Mouse (Mus musculus) forebrain, postnatal 0 days (tissue): ENCODE measurements around the gene Pde11a. TPM values are rescaled to one million over a fixed set of nuclear protein-coding genes. Genes with fewer than 3 reads are reported as not detected.

Experiments
- ATAC-seq: fragments of 200-750 bp; cut with Nextera tagmentation; 2 replicates; pipeline ENCODE4 v1.8.0; 2017; ENCODE audit warnings: mild to moderate bottlenecking, moderate library complexity
- DNase-seq: peaks from one replicate; pipeline ENCODE4 v3.0.0-alpha.2; 2015
- H3K27ac ChIP-seq: fragments of 300-500 bp; sonication (generic); 2 replicates; pipeline ENCODE4 v1.5.1; 2014; ENCODE audit warnings: low read depth, mild to moderate bottlenecking, antibody characterized with exemption, low read length, moderate library complexity, mixed read lengths
- H3K27me3 ChIP-seq: fragments of 300-500 bp; sonication (generic); 2 replicates; pipeline ENCODE4 v1.6.1; 2014; ENCODE audit warnings: mild to moderate bottlenecking, low read length, mixed read lengths; ENCODE audit not compliant: insufficient read depth
- H3K36me3 ChIP-seq: fragments of 300-500 bp; sonication (generic); 2 replicates; pipeline ENCODE4 v1.6.1; 2014; ENCODE audit warnings: mild to moderate bottlenecking, moderate library complexity; ENCODE audit not compliant: insufficient read depth
- H3K4me1 ChIP-seq: fragments of 300-500 bp; sonication (generic); 2 replicates; pipeline ENCODE4 v1.6.1; 2014; ENCODE audit warnings: antibody characterized with exemption; ENCODE audit not compliant: insufficient read depth
- H3K4me2 ChIP-seq: fragments of 300-500 bp; sonication (generic); 2 replicates; pipeline ENCODE4 v1.6.1; 2014; ENCODE audit warnings: low read depth, mild to moderate bottlenecking, moderate library complexity
- H3K4me3 ChIP-seq: fragments of 300-500 bp; sonication (generic); 2 replicates; pipeline ENCODE4 v1.5.1; 2014; ENCODE audit warnings: low read depth, low read length, mixed read lengths
- H3K9ac ChIP-seq: fragments of 300-500 bp; sonication (generic); 2 replicates; pipeline ENCODE4 v1.6.1; 2014; ENCODE audit warnings: mild to moderate bottlenecking
- H3K9me3 ChIP-seq: fragments of 300-500 bp; sonication (generic); 2 replicates; pipeline ENCODE4 v1.6.1; 2016; ENCODE audit warnings: low read length
- CTCF ChIP-seq: sonication (generic); IDR thresholded peaks from 2 replicates; pipeline ENCODE4 v1.5.1; 2016; ENCODE audit warnings: antibody characterized with exemption, control low read depth, low read depth
- WGBS: fragments of 180-500 bp; shearing (Covaris S2); extraction: QIAGEN DNeasy Blood & Tissue Kit; methylation state at CpG from one replicate; pipeline ENCODE4 v1.1.7; 2014; 5-methylcytosine and 5-hydroxymethylcytosine counted together
- polyA plus RNA-seq: library from polyadenylated mRNA; unstranded; fragments of >200 nt; fragmentation: Nextera tagmentation; extraction: Ambion mirVana; gene quantifications from 2 replicates; pipeline ENCODE4 v1.2.1, GENCODE M21; 2015
- total RNA-seq: library from RNA; depleted of rRNA; stranded (reverse); fragments of >200 nt; gene quantifications from 2 replicates; pipeline ENCODE4 v1.2.3, GENCODE M21; 2014; rRNA removed

Pde11a gene
- total RNA-seq: 0.86 and 1.2 TPM in 2 replicates
- 0.43 and 1.0 TPM in 2 replicates for polyA plus RNA-seq

DNA sequence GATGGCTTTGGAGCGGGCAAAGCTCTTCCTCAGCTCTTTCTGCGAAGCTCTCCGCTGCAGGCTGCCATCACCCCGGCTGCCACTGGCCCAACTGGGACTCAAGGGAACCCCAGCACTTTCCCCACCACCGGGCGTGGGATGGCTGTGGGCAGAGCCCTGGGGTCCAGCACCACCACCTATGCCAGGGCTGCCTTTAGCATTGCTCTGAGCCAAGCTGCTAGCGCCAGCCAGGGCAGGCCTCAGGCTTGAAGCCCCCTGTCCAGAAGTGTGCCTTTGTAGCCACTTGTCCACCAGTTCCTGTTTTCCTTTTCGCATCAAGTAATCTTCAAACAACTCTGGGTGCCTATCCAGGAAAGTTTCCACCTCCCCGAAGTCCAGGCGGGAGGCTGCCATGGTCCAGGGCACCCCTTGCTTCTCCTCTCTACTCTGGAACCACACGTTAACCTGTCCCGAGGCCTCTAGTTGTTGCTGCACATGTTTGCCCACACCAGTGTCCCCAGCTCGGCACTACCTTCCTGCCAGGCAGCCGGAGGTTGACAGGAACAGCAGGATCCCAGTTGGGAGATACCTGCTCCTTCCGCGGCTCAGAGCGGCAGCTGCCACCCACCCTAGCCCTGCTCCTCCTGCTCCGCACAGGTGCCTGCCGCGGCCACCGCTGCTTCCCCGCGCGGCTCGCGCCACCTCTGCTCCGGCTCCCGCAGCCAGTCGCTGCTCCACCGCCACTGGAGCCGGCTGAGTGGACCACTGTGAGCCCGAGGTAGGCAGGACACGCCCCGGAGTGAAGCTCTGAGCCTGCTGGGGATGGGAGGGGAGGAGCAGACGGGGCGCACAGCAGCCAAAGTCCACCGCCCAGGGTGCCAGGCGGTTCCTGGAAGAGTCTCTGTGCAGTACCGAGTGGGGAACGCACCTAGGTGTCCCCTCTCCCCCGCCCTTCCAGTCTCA lies at the start of gene Pde11a:
TSS of gene Pde11a (minus strand) at position 560 of the 942 bp plus-strand sequence.
- ATAC-seq: peak; percentile 55
- no peak for DNase-seq
- Histone ChIP-seq H3K27ac (no peak within 1 kb of the TSS), H3K27me3 (peaks cover 4% of the 10 kb centered on the region; the same call in 1 of the 2 replicates), H3K4me1 (0 out of 2 replicates have a peak, but pooled peaks cover 5% of the 10 kb centered on the region), H3K36me3 (no peaks in the 10 kb centered on the region), H3K9ac (peak within 1 kb of the TSS; percentile 45), H3K9me3 (no peaks in the 10 kb centered on the region), H3K4me3 (peak within 1 kb of the TSS; percentile 44), H3K4me2 (peak within 1 kb of the TSS; percentile 88)
- 19% methylated on average over 40 of the region's 41 CpGs for WGBS
- no peak for TF ChIP-seq CTCF

DNA sequence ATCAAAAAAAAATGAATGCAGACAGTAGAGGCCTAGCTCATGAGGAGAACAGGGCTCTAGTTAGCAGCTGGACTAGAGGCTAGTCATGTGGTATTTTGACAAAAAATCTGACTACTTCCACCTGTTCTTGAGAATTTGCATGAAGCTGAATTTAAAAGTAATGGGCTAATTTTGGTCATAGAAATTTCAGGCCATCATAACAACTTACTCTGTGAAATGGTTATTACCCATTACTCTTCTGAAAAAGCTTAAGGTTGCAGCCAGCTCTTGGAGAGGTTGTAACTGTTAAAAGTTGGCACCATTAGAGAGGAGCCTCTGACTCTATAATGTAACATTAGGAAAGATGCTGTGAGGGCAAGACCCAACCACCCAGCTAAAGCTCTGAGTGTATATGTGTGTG lies 48.0 kb upstream of the Pde11a start:
- TF ChIP-seq CTCF: no peak
- DNase-seq: no peak
- no peak overlapping the region for H3K9ac ChIP-seq
- no peaks in the 10 kb centered on the region for H3K9me3 ChIP-seq
- H3K4me3 ChIP-seq: no peak overlapping the region
- H3K4me2 ChIP-seq: no peak overlapping the region
- H3K4me1 ChIP-seq: no peaks in the 10 kb centered on the region
- H3K27ac ChIP-seq: no peak overlapping the region
- no peaks in the 10 kb centered on the region for H3K27me3 ChIP-seq
- peaks cover 19% of the 10 kb centered on the region for H3K36me3 ChIP-seq
- no peak for ATAC-seq

DNA sequence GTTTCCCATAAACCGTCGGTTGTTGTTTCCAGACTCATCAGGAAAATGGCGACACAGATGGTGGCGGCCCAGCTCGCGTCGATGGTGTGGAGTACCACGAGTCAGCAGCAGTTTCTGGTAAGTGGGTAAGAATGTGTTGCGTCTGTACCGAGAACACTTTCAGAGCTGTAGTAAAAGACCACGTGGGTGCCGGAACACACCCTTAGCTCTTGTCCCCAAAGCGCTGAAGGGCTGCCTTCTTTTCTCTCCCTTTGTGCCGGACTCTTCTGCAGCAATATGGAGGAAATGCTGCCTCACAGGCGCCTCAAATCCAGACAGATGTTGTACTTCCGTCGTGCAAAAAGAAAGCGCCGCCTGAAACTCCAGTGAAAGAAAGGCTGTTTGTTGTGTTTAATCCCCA lies 40.1 kb upstream of the Pde11a start:
- DNase-seq (no peak), ATAC-seq (no peak)
- WGBS: 96% methylated on average over 19 of the region's 19 CpGs
- Histone ChIP-seq H3K27ac (no peak overlapping the region), H3K9me3 (no peaks in the 10 kb centered on the region), H3K4me2 (no peak overlapping the region), H3K4me1 (no peaks in the 10 kb centered on the region), H3K9ac (no peak overlapping the region), H3K27me3 (no peaks in the 10 kb centered on the region), H3K4me3 (no peak overlapping the region), H3K36me3 (peaks cover 51% of the 10 kb centered on the region)
- no peak for TF ChIP-seq CTCF

DNA sequence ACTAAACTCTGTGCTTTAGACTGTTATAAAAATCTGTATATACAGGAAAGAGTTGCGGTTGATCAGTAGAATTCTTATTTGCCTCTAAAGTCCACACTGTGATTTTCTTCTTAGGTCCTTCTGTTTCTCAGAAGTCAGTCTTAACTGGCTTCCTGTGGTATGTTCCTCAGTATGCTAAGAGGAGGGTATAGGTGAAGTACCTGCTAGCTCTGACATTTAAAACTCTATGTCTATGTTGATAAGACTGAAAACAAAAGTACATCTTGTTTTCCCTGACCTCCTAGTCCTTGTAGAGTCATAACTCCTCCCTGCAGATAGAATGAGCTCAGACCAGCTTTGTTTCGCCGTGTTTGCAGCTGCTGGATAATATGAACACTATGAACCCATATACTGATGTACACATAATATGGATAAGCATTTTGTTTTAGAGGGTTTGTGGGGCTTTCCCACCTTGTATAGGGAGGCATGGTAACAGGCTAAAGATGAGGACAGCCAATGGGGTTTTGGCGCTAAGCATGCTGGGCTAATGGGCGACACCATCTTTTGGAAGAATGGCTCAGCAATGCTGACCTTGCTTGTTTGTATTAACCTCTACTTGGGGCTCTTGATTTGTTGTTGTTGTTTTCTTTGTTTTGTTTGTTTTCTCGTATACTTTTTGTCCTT lies 36.1 kb upstream of the Pde11a start:
- Histone ChIP-seq H3K27me3 (no peaks in the 10 kb centered on the region), H3K9ac (no peak overlapping the region), H3K9me3 (no peaks in the 10 kb centered on the region), H3K27ac (no peak overlapping the region), H3K36me3 (peaks cover 40% of the 10 kb centered on the region), H3K4me2 (no peak overlapping the region), H3K4me3 (no peak overlapping the region), H3K4me1 (no peaks in the 10 kb centered on the region)
- 91% methylated on average over 6 of the region's 6 CpGs for WGBS
- ATAC-seq (no peak), DNase-seq (no peak)
- no peak for TF ChIP-seq CTCF

DNA sequence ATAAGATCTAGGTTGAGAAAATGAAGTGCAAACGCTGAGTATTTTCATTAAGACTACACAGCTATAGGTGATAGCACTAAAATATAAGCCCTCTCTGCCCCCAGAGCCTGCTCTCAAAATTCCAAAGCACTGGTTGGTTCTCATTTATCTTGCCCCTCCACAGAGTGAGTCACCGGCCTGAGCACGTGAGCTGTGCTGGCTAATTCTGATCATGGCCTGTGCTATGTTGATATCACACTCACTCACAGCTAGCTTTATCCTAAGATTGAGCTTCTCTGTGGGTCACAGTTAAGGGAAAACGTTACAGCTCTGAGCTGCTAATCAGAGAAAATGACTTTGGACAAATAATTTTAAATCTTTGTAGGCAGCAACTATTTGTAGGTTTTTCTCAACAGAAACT lies 33.7 kb upstream of the Pde11a start:
- WGBS: 88% methylated on average over 4 of the region's 4 CpGs
- H3K4me2 ChIP-seq: no peak overlapping the region
- no peak for DNase-seq

DNA sequence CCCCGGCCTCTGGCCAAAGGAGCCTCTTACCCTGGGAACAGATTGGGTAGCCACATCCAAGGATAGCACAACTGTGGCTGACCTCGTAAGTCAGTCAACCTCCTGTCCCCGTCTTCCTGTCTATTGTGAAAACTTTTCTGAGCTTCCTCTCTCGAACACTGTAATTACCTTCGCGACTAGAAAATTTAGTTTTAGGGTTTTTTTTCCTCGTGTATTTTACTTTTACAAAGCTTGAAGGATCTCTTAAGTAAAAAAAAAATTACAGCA lies 32.0 kb upstream of the Pde11a start:
- Histone ChIP-seq H3K36me3 (peaks cover 15% of the 10 kb centered on the region), H3K4me3 (peak overlapping the region; percentile 56), H3K9ac (peak overlapping the region; percentile 64), H3K27ac (no peak overlapping the region), H3K4me1 (no peaks in the 10 kb centered on the region), H3K4me2 (peak overlapping the region; percentile 70), H3K27me3 (no peaks in the 10 kb centered on the region), H3K9me3 (no peaks in the 10 kb centered on the region)
- DNase-seq: no peak
- no peak for ATAC-seq
- 2% methylated on average over 7 of the region's 7 CpGs for WGBS
- no peak for TF ChIP-seq CTCF

More for the DNA sequence above, 33.7 kb upstream of the Pde11a start:
- no peak overlapping the region for H3K9ac ChIP-seq
- no peaks in the 10 kb centered on the region for H3K4me1 ChIP-seq
- peaks cover 18% of the 10 kb centered on the region for H3K36me3 ChIP-seq
- H3K27me3 ChIP-seq: no peaks in the 10 kb centered on the region
- no peak overlapping the region for H3K4me3 ChIP-seq
- H3K27ac ChIP-seq: no peak overlapping the region
- H3K9me3 ChIP-seq: no peaks in the 10 kb centered on the region
- TF ChIP-seq CTCF: no peak
- no peak for ATAC-seq
